Mouse (Mus musculus) G1E (cell line): ENCODE data around the gene Ankfy1. TPM values are rescaled to one million over a fixed set of nuclear protein-coding genes. Genes with fewer than 3 reads are reported as not detected.
"Not testable (repeated sequence)": the region's sequence is repeated elsewhere in the genome, so short reads cannot be mapped to it uniquely, and the experiment has no call there.

ENCODE experiments used
- ATAC-seq: 2 replicates; pipeline ENCODE4 v1.8.0; 2016; ENCODE audit warnings: mild to moderate bottlenecking; ENCODE audit not compliant: insufficient number of reproducible peaks, poor library complexity, low FRiP score, severe bottlenecking; ENCODE audit errors: extremely low read depth
- DNase-seq: peaks from one replicate; pipeline ENCODE4 v3.0.0; 2012; ENCODE audit warnings: low spot score
- H3K27me3 ChIP-seq: 2 replicates; pipeline ENCODE4 v1.6.1; 2012; ENCODE audit warnings: mild to moderate bottlenecking, low read length, inconsistent platforms; ENCODE audit not compliant: insufficient read depth
- H3K36me3 ChIP-seq: replicated peaks from 2 replicates; pipeline ENCODE3; 2012; ENCODE audit warnings: mild to moderate bottlenecking, inconsistent platforms
- H3K4me1 ChIP-seq: 2 replicates; pipeline ENCODE4 v1.6.1; 2012; ENCODE audit warnings: low read depth, low read length, inconsistent platforms, mixed read lengths; ENCODE audit not compliant: insufficient read depth
- H3K4me3 ChIP-seq: 2 replicates; pipeline ENCODE4 v1.5.1; 2012; ENCODE audit warnings: low read depth, mild to moderate bottlenecking, inconsistent platforms, low read length, moderate library complexity, mixed read lengths
- H3K9me3 ChIP-seq: replicated peaks from 2 replicates; pipeline ENCODE4 v1.6.1; 2012; ENCODE audit warnings: inconsistent platforms
- CTCF ChIP-seq: IDR thresholded peaks from 2 replicates; pipeline ENCODE4 v1.5.1; 2012; ENCODE audit warnings: low read depth, low read length, inconsistent platforms, mixed read lengths
- GATA1 ChIP-seq: IDR thresholded peaks from 2 replicates; pipeline ENCODE4 v1.6.1; 2012; ENCODE audit warnings: borderline replicate concordance, low read length, inconsistent platforms, mixed read lengths
- GATA2 ChIP-seq: IDR thresholded peaks from 2 replicates; pipeline ENCODE4 v1.6.1; 2012; ENCODE audit warnings: low read depth, low read length, inconsistent platforms, borderline replicate concordance
- POLR2AphosphoS5 ChIP-seq: IDR thresholded peaks from 2 replicates; pipeline ENCODE4 v1.6.1; 2012; ENCODE audit warnings: low read depth, low read length, inconsistent platforms; ENCODE audit not compliant: insufficient replicate concordance
- TAL1 ChIP-seq: conservative IDR thresholded peaks from 2 replicates; pipeline ENCODE4 v1.6.1; 2012; ENCODE audit warnings: low read depth, low read length, inconsistent platforms, mixed read lengths
- polyA plus RNA-seq: library from polyadenylated mRNA; stranded (reverse); fragments of >175 nt; gene quantifications from 2 replicates; pipeline ENCODE4 v1.2.3, GENCODE M21; 2012
- total RNA-seq, 2 experiments: library from RNA; stranded (forward) in 1 of 2; stranded (reverse) in 1 of 2; fragments of 200-1000 nt in 1 of 2; fragments of >200 nt in 1 of 2; fragmentation: Nextera tagmentation in 1 of 2; gene quantifications; 2 replicates each; pipeline ENCODE4 v1.2.3; 2014 to 2017

Ankfy1 gene
- total and polyA plus RNA-seq, 3 experiments = 26.5 to 80.8 (median 63.6) TPM

DNA sequence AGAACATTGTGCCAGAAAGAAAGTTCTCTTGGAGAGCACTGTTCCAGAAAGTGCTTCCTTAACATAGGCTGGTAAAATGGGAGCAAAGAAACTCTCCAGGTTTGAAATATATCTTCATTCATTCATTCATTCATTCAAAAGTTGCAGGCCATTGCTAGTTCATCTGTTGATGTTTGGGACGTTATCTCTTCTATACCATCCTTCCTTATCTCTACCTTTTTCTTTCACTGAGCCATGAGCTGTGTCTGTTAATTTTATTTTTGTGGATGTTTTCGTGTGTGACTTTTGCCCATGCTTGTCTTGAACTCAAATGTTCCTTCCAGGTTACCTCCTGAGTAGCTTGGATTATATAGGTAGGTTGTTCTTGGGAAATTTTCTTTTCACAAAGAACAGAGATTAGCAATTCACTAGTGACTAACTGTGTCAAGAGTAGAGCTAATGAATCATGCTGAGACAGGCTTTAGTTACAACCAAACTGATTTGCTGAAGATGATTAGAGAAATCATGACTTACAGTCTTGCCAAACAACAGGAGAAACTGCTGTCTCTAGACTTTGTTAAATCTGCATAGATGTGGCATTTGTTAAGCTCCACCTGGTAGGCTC, 6.7 kb downstream of the Ankfy1 start:
- no peaks in the 10 kb centered on the region for H3K27me3 ChIP-seq
- no peak overlapping the region; the same call in 1 of the 2 replicates for H3K4me3 ChIP-seq
- ATAC-seq (no peak), DNase-seq (no peak)
- TF ChIP-seq GATA2 (no peak), TAL1 (peak; percentile 35)
- H3K9me3 ChIP-seq = 0 out of 2 replicates have a peak, but pooled peaks cover 3% of the 10 kb centered on the region
- H3K36me3 ChIP-seq = peaks cover 47% of the 10 kb centered on the region
- peaks cover 73% of the 10 kb centered on the region for H3K4me1 ChIP-seq

DNA sequence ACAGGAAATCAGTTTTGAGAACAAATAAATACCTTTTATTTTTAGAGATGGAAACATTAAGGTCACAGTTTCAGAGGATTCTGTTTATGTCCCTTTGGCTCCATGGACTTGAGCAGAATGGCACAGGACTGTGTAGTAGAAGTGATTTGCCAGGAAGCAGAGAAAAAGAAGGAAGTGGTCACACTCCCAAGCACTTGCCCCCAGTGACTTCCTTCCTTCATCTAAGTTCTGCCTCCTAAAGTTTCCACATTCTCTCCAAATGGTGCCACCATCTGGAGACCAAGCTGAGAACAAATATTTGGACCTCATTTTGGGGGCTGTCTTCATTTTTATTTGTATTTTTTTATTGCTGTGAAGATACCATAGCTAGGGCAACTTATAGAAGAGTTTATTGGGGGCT, 7.5 kb downstream of the Ankfy1 start:
- H3K4me1 ChIP-seq = peaks cover 65% of the 10 kb centered on the region
- peaks cover 51% of the 10 kb centered on the region for H3K36me3 ChIP-seq
- no peak for DNase-seq
- no peaks in the 10 kb centered on the region for H3K27me3 ChIP-seq
- no peak for TF ChIP-seq GATA1
- TF ChIP-seq GATA2 = no peak
- TF ChIP-seq TAL1 = no peak
- no peak for TF ChIP-seq CTCF
- no peak for TF ChIP-seq POLR2AphosphoS5
- no peak for ATAC-seq
- 0 out of 2 replicates have a peak, but pooled peaks cover 3% of the 10 kb centered on the region for H3K9me3 ChIP-seq
- H3K4me3 ChIP-seq = no peak overlapping the region

DNA sequence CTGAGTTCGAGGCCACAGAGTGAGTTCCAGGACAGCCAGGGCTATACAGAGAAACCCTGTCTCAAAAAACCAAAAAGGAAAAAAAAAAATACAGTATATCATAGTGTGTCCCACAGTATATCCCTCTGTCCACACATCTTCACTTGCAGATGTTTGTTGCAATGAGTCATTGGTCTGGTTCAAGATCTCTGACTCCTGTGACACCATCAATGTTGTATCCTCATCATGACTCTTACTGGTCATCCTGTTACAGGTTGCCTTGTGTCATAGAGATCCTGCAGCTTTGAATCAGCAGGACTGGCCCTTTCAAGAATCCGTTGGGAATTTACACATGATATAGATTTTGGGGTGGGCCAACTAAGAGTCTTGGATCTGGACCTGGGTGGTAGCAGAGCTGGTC, 15.3 kb downstream of the Ankfy1 start:
- peaks cover 31% of the 10 kb centered on the region for H3K4me1 ChIP-seq
- not testable (repeated sequence) for DNase-seq, H3K27me3 ChIP-seq, H3K4me3 ChIP-seq, H3K9me3 ChIP-seq, ATAC-seq
- peaks cover 71% of the 10 kb centered on the region for H3K36me3 ChIP-seq

DNA sequence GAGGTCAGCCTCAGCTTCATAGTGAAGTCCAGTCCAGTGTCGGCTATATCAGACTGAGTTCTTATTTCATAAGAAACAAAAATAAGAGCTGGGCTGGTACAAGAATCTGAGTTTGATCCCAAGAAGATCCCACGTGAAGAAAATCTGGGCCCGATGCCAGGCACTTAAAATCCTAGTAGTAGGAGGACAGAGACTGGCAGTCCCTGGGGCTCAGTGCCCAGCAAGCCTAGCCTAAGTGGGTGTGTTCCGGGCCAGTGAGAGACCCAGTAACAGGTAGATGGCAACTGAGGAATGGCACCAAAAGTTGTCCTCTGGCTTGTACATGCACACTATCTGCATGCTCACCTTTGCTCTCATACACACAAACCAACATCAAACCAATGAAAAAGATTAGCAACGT, 22.9 kb downstream of the Ankfy1 start:
- no peak for ATAC-seq
- no peak overlapping the region for H3K4me3 ChIP-seq
- H3K36me3 ChIP-seq = peaks cover 69% of the 10 kb centered on the region
- DNase-seq = no peak
- H3K27me3 ChIP-seq = no peaks in the 10 kb centered on the region
- H3K9me3 ChIP-seq = 0 out of 2 replicates have a peak, but pooled peaks cover 2% of the 10 kb centered on the region
- no peaks in the 10 kb centered on the region; the same call in none of the 2 replicates for H3K4me1 ChIP-seq
- TF ChIP-seq TAL1 (no peak), POLR2AphosphoS5 (no peak), GATA1 (no peak), GATA2 (no peak)

DNA sequence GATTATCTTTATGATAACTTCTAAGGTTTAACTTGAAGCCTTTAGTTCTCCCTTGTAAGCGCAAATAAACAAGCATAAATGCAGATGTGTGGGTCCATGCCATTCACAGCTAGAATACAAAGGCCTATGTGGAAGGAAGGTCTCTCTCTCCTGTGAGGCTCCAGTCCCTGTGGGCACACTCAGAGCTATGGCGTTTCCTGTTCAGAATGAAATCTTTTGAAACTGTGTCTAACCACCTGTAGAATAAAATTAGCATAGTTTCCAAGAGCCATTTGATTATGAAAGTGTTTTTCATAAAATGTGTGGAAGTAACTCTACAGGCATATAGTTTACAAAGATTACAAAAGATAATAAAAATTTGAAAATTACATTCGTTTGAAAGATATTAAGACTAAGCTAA, 28.4 kb downstream of the Ankfy1 start:
- no peaks in the 10 kb centered on the region for H3K9me3 ChIP-seq
- peaks cover 19% of the 10 kb centered on the region for H3K4me1 ChIP-seq
- H3K27me3 ChIP-seq = no peaks in the 10 kb centered on the region
- no peak overlapping the region for H3K4me3 ChIP-seq
- ATAC-seq (no peak), DNase-seq (no peak)
- no peak for TF ChIP-seq POLR2AphosphoS5
- no peak for TF ChIP-seq TAL1
- TF ChIP-seq GATA1 = no peak
- no peak for TF ChIP-seq CTCF
- TF ChIP-seq GATA2 = no peak
- peaks cover 72% of the 10 kb centered on the region for H3K36me3 ChIP-seq

DNA sequence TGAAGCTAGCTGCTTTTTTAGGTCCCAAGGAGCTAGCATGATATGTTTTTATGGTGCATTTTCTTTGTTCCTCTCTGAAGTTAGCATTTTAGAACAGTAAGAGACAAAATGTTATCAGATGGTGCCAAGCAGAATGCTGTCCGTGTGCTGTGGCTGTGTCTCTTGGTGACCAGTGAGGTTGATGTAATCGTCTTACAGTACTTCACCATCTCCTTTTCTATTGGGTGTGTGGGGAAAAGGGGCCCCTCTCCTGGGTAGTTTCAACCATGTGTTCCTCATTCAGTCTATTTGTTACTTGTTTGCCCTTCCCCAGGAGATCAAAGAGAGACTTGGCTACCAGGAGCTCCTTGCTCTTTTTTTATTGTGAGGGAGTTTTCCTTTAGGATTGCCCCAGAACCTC, 33.4 kb downstream of the Ankfy1 start:
- peaks cover 71% of the 10 kb centered on the region for H3K36me3 ChIP-seq
- DNase-seq = no peak
- no peak for ATAC-seq
- peaks cover 21% of the 10 kb centered on the region for H3K4me1 ChIP-seq
- no peaks in the 10 kb centered on the region for H3K27me3 ChIP-seq
- no peak for TF ChIP-seq POLR2AphosphoS5
- no peaks in the 10 kb centered on the region for H3K9me3 ChIP-seq
- H3K4me3 ChIP-seq = no peak overlapping the region

DNA sequence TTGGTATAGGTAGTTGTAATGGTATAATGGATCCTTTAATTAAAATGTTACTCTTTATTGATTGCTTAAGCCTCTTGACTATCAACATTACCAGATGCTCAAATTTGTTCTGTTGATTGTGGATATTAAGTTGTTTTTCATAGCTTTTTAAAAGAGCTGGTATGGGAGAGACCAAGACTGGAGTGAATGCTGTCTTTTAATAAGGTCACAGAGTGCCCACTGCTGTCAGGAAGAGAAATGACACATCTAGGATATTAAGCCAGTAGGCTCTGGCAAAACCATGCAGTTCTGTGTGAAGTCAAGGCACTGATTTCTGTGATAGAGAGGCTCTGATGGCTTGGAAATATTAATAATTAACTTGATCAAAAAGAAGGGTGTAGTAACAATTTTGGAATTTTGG, 34.1 kb downstream of the Ankfy1 start:
- Histone ChIP-seq H3K4me3 (no peak overlapping the region), H3K4me1 (peaks cover 17% of the 10 kb centered on the region), H3K27me3 (no peaks in the 10 kb centered on the region), H3K9me3 (no peaks in the 10 kb centered on the region), H3K36me3 (peaks cover 73% of the 10 kb centered on the region)
- ATAC-seq = no peak
- peak; percentile 3 for DNase-seq
- TF ChIP-seq GATA2 = no peak
- TF ChIP-seq CTCF = no peak
- TF ChIP-seq POLR2AphosphoS5 = no peak
- no peak for TF ChIP-seq TAL1
- TF ChIP-seq GATA1 = no peak
